Mouse (Mus musculus) CH12.LX (cell line): Measurements from ENCODE around the gene Mta1. TPM values are rescaled to one million over a fixed set of nuclear protein-coding genes. Genes with fewer than 3 reads are reported as not detected.

ENCODE experiments used
- DNase-seq: peaks from one replicate; pipeline ENCODE4 v3.0.0-alpha.2; 2013; ENCODE audit errors: extremely low read depth
- H3K27ac ChIP-seq: 2 replicates; pipeline ENCODE4 v1.5.1; 2012; ENCODE audit warnings: low read depth, mild to moderate bottlenecking, control low read depth, moderate library complexity; ENCODE audit not compliant: insufficient read depth
- H3K27me3 ChIP-seq: replicated peaks from 2 replicates; pipeline ENCODE3; 2012; ENCODE audit warnings: inconsistent platforms
- H3K36me3 ChIP-seq, 2 experiments: replicated peaks in 1 of 2; 2 replicates each; pipeline versions ENCODE3 to v1.6.1; 2012; ENCODE audit warnings: inconsistent platforms in 1 of 2, low read length in 1 of 2, mild to moderate bottlenecking in 1 of 2, mixed read lengths in 1 of 2, moderate library complexity in 1 of 2; ENCODE audit not compliant: control insufficient read depth in 1 of 2, insufficient read depth in 1 of 2
- H3K4me1 ChIP-seq, 2 experiments: 2 replicates each; pipeline ENCODE4 v1.6.1; 2012; ENCODE audit warnings: inconsistent platforms in 1 of 2, moderate library complexity in 1 of 2; ENCODE audit not compliant: insufficient read depth in 2 of 2, control insufficient read depth in 1 of 2
- H3K4me2 ChIP-seq: 2 replicates; pipeline ENCODE4 v1.6.1; 2012; ENCODE audit warnings: low read depth, mild to moderate bottlenecking, control low read depth; ENCODE audit not compliant: poor library complexity, insufficient read depth, severe bottlenecking
- H3K4me3 ChIP-seq, 3 experiments: fragments of 150-350 bp in 1 of 3; sonication (generic) in 1 of 3; replicated peaks in 1 of 3; 2 replicates each; pipeline versions ENCODE3 to v1.5.1; 2011 to 2012; ENCODE audit warnings: low read depth in 2 of 3, low read length in 2 of 3, mild to moderate bottlenecking in 2 of 3, moderate library complexity in 2 of 3, control low read depth in 1 of 3, improper control_type of control experiment in 1 of 3, inconsistent platforms in 1 of 3, mixed read lengths in 1 of 3; ENCODE audit not compliant: poor library complexity in 1 of 3
- H3K79me2 ChIP-seq: replicated peaks from 2 replicates; pipeline ENCODE4 v1.6.1; 2012; ENCODE audit warnings: mild to moderate bottlenecking, moderate library complexity; ENCODE audit not compliant: control insufficient read depth, poor library complexity, insufficient read depth, severe bottlenecking; ENCODE audit errors: extremely low read depth
- H3K9ac ChIP-seq: 2 replicates; pipeline ENCODE4 v1.6.1; 2012; ENCODE audit warnings: low read depth, mild to moderate bottlenecking, control low read depth, moderate library complexity; ENCODE audit not compliant: insufficient read depth
- H3K9me3 ChIP-seq: replicated peaks from 2 replicates; pipeline ENCODE3; 2012; ENCODE audit warnings: low read length, inconsistent platforms, mixed read lengths
- BHLHE40 ChIP-seq: IDR thresholded peaks from 2 replicates; pipeline ENCODE4 v1.6.1; 2011; ENCODE audit warnings: mild to moderate bottlenecking, low read depth, low read length, improper control_type of control experiment
- CHD1 ChIP-seq: IDR thresholded peaks from 2 replicates; pipeline ENCODE4 v1.6.1; 2012; ENCODE audit warnings: low read depth, low read length, improper control_type of control experiment, inconsistent platforms
- CHD2 ChIP-seq: IDR thresholded peaks from 2 replicates; pipeline ENCODE4 v1.6.1; 2011; ENCODE audit warnings: low read length, improper control_type of control experiment
- CTCF ChIP-seq, 2 experiments: IDR thresholded peaks in 1 of 2; conservative IDR thresholded peaks in 1 of 2; 2 replicates each; pipeline ENCODE4 v1.5.1; 2011 to 2012; ENCODE audit warnings: low read depth in 2 of 2, low read length in 2 of 2, improper control_type of control experiment in 1 of 2, inconsistent platforms in 1 of 2, mild to moderate bottlenecking in 1 of 2, moderate library complexity in 1 of 2
- E2F4 ChIP-seq: IDR thresholded peaks from 2 replicates; pipeline ENCODE4 v1.6.1; 2011; ENCODE audit warnings: low read depth, low read length, improper control_type of control experiment; ENCODE audit not compliant: insufficient replicate concordance
- ELF1 ChIP-seq: IDR thresholded peaks from 2 replicates; pipeline ENCODE4 v1.6.1; 2014; ENCODE audit warnings: low read depth, mild to moderate bottlenecking, inconsistent platforms, low read length, improper control_type of control experiment
- EP300 ChIP-seq: IDR thresholded peaks from 2 replicates; pipeline ENCODE4 v1.6.1; 2011; ENCODE audit warnings: low read length, improper control_type of control experiment
- ETS1 ChIP-seq: conservative IDR thresholded peaks from 2 replicates; pipeline ENCODE4 v1.6.1; 2012; ENCODE audit warnings: low read depth, mild to moderate bottlenecking, inconsistent platforms, low read length, improper control_type of control experiment, moderate library complexity
- GABPA ChIP-seq: IDR thresholded peaks from 2 replicates; pipeline ENCODE4 v1.6.1; 2012; ENCODE audit warnings: low read depth, low read length, improper control_type of control experiment, inconsistent platforms; ENCODE audit not compliant: insufficient replicate concordance
- HCFC1 ChIP-seq: IDR thresholded peaks from 2 replicates; pipeline ENCODE4 v1.6.1; 2012; ENCODE audit warnings: low read depth, mild to moderate bottlenecking, inconsistent platforms, low read length, improper control_type of control experiment
- JUN ChIP-seq: IDR thresholded peaks from 2 replicates; pipeline ENCODE4 v1.6.1; 2011; ENCODE audit warnings: low read depth, mild to moderate bottlenecking, low read length, improper control_type of control experiment, moderate library complexity; ENCODE audit not compliant: insufficient read depth
- JUND ChIP-seq: conservative IDR thresholded peaks from 2 replicates; pipeline ENCODE4 v1.6.1; 2011; ENCODE audit warnings: low read depth, low read length, improper control_type of control experiment
- KAT2A ChIP-seq: IDR thresholded peaks from 2 replicates; pipeline ENCODE4 v1.6.1; 2012; ENCODE audit warnings: low read length, improper control_type of control experiment, inconsistent platforms; ENCODE audit not compliant: insufficient replicate concordance
- MAX ChIP-seq: IDR thresholded peaks from 2 replicates; pipeline ENCODE4 v1.6.1; 2011; ENCODE audit warnings: low read length, improper control_type of control experiment
- MEF2A ChIP-seq: IDR thresholded peaks from 2 replicates; pipeline ENCODE4 v1.6.1; 2014; ENCODE audit warnings: low read depth, mild to moderate bottlenecking, inconsistent platforms, low read length, improper control_type of control experiment, borderline replicate concordance
- NELFE ChIP-seq: IDR thresholded peaks from 2 replicates; pipeline ENCODE4 v1.6.1; 2011; ENCODE audit warnings: low read depth, low read length, improper control_type of control experiment
- PAX5 ChIP-seq: IDR thresholded peaks from 2 replicates; pipeline ENCODE4 v1.6.1; 2012; ENCODE audit warnings: low read length, inconsistent platforms, mixed read lengths
- POLR2A ChIP-seq: IDR thresholded peaks from 2 replicates; pipeline ENCODE4 v1.6.1; 2011; ENCODE audit warnings: low read depth, mild to moderate bottlenecking, improper control_type of control experiment, low read length
- SIN3A ChIP-seq: IDR thresholded peaks from 2 replicates; pipeline ENCODE4 v1.6.1; 2012; ENCODE audit warnings: low read length, improper control_type of control experiment, inconsistent platforms
- TCF12 ChIP-seq: IDR thresholded peaks from 2 replicates; pipeline ENCODE4 v1.6.1; 2014; ENCODE audit warnings: low read depth, mild to moderate bottlenecking, inconsistent platforms, low read length, improper control_type of control experiment
- USF1 ChIP-seq: IDR thresholded peaks from 2 replicates; pipeline ENCODE4 v1.6.1; 2014; ENCODE audit warnings: low read depth, mild to moderate bottlenecking, inconsistent platforms, low read length, improper control_type of control experiment
- ZC3H11A ChIP-seq: IDR thresholded peaks from 2 replicates; pipeline ENCODE4 v1.6.1; 2012; ENCODE audit warnings: low read depth, mild to moderate bottlenecking, inconsistent platforms, low read length, improper control_type of control experiment
- ZKSCAN1 ChIP-seq: IDR thresholded peaks from 2 replicates; pipeline ENCODE4 v1.6.1; 2012; ENCODE audit warnings: low read depth, inconsistent platforms, low read length, improper control_type of control experiment, borderline replicate concordance
- ZMIZ1 ChIP-seq: IDR thresholded peaks from 2 replicates; pipeline ENCODE4 v1.6.1; 2012; ENCODE audit warnings: low read depth, mild to moderate bottlenecking, inconsistent platforms, low read length, improper control_type of control experiment
- ZNF384 ChIP-seq: IDR thresholded peaks from 2 replicates; pipeline ENCODE4 v1.6.1; 2012; ENCODE audit warnings: low read depth, low read length, improper control_type of control experiment, inconsistent platforms
- dilution Hi-C: fragments of 300-500 bp; cut with MboI; formaldehyde crosslinking; loops from 2 replicates; pipeline ENCODE4 v1.14.3; 2020; ENCODE audit warnings: low sequenced_read_pairs; ENCODE audit not compliant: extremely low pct_unique_long_range_greater_than_20kb, extremely low pct_ligation_motif_present
- in situ Hi-C: fragments of 300-500 bp; cut with MboI; formaldehyde crosslinking; loops from 3 replicates; pipeline ENCODE4 v1.14.3; 2019; ENCODE audit warnings: low sequenced_read_pairs, low pct_ligation_motif_present, low pct_unique_long_range_greater_than_20kb, mixed read lengths
- polyA plus RNA-seq: library from polyadenylated mRNA; unstranded; fragments of >175 nt; gene quantifications from 2 replicates; pipeline ENCODE4 v1.2.1, GENCODE M21; 2012; ENCODE audit warnings: low read depth; ENCODE audit not compliant: insufficient read length
- total RNA-seq, 2 experiments: library from RNA; depleted of rRNA; stranded (reverse); fragments of 300-350 nt in 1 of 2; fragments of >200 nt in 1 of 2; gene quantifications; 2 replicates each; pipeline ENCODE4 v1.2.3; 2012 to 2014

Gene Mta1
- total and polyA plus RNA-seq, 3 experiments: 11.5 to 76.7 (median 39.4) TPM

- no peak overlapping the region for H3K4me3 ChIP-seq
- H3K27me3 ChIP-seq: no peaks in the 10 kb centered on the region
- peaks cover 16 to 47% of the 10 kb centered on the region in 2 experiments for H3K36me3 ChIP-seq
- H3K79me2 ChIP-seq: no peaks in the 10 kb centered on the region
- peaks cover 23% of the 10 kb centered on the region for H3K9me3 ChIP-seq
- no peak overlapping the region for H3K4me2 ChIP-seq
- in situ Hi-C loops: no loop called here
- no peak overlapping the region for H3K9ac ChIP-seq
- TF ChIP-seq NELFE (no peak), CTCF (conservative IDR thresholded peaks at IDR 0.05 in 1 of 2, IDR thresholded peaks at IDR 0.05 in 1 of 2; ENCODE audit: low read depth in 2 of 2, low read length in 2 of 2) (no peak), JUND (no peak), GABPA (no peak), ELF1 (no peak), MAX (no peak), EP300 (no peak), USF1 (no peak), PAX5 (no peak), ZNF384 (no peak), SIN3A (no peak), MEF2A (no peak), POLR2A (no peak), BHLHE40 (no peak), TCF12 (no peak), KAT2A (no peak), CHD2 (no peak), ETS1 (no peak), ZKSCAN1 (no peak)
- no peak for DNase-seq
- dilution Hi-C loops: no loop called here
- H3K4me1 ChIP-seq: peaks cover 4 to 13% of the 10 kb centered on the region in 2 experiments
- no peak overlapping the region for H3K27ac ChIP-seq
These were observed 43.5 kb downstream of the Mta1 start for GRCm38 (mm10) chr12:113141531-113141973.

DNA sequence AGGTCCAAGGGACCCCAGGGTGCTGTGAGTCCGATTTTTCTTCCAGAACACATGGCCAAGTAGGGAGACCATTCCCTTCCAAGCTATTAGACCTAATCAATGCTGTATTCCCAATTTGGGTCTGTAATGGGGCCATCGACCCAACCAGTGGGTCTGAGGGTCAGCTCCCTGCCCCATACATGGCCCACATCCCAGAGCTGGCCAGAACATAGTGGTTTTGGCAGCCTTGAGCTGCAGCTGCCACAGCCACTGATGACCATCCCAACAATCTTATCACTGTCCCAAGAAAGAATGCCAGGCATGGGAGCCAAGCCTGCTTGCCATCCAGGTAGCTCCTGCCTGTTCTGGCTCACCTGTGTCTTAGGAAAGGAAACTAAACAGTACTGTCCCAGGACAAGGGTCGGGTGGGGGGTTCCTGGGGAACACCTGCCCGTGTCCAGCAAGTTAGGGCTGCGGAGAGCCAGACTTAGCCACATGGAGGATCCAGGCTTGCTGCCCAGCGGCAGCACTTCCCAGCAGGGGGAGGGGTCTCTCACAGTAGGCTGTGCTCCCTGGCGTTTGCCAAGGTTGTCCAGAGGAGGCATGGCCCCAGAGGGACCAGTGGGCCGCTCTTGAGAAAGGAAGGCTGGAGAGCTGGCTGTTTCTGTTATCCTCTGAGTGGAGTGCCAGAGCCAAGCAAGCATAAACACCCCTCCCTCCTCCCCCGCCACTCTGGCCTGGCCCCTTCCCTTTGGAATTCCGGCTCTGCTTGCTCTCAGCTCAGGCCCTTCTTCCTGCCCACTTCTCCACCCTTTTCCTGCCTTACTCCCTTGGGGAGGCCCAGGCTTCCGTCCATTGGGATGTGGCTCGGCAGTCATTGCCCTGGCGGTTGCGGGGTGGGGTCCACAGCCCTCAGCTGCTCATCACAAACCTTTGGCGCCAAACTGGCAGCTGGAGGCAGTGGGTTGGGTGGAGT lies 44.2 kb downstream of the Mta1 start:
- H3K9me3 ChIP-seq: peaks cover 23% of the 10 kb centered on the region
- no peaks in the 10 kb centered on the region for H3K79me2 ChIP-seq
- no peak overlapping the region for H3K4me3 ChIP-seq
- peaks cover 5% of the 10 kb centered on the region for H3K27me3 ChIP-seq
- peaks cover 7 to 16% of the 10 kb centered on the region in 2 experiments for H3K4me1 ChIP-seq
- in situ Hi-C loops (no loop called here), dilution Hi-C loops (no loop called here)
- H3K36me3 ChIP-seq: peaks cover 13 to 39% of the 10 kb centered on the region in 2 experiments
- H3K4me2 ChIP-seq: no peak overlapping the region
- no peak overlapping the region for H3K9ac ChIP-seq
- H3K27ac ChIP-seq: no peak overlapping the region
- no peak for TF ChIP-seq ZMIZ1
- TF ChIP-seq E2F4: no peak
- no peak for TF ChIP-seq BHLHE40
- no peak for TF ChIP-seq CHD1
- TF ChIP-seq JUND: no peak
- TF ChIP-seq JUN: no peak
- TF ChIP-seq POLR2A: no peak
- TF ChIP-seq ZNF384: no peak
- no peak for TF ChIP-seq ZC3H11A
- no peak for TF ChIP-seq HCFC1
- no peak for DNase-seq
